Mouse (Mus musculus): ENCODE results near the gene Gm10160.
"Not testable (repeated sequence)": the region's sequence is repeated elsewhere in the genome, so short reads cannot be mapped to it uniquely, and the experiment has no call there.

Gene Gm10160

GRCm38 (mm10) chr7:81858236-81858635, 2.6 kb upstream of the Gm10160 start:
- no peak for DNase-seq (ENCODE audit: low read depth)

DNA sequence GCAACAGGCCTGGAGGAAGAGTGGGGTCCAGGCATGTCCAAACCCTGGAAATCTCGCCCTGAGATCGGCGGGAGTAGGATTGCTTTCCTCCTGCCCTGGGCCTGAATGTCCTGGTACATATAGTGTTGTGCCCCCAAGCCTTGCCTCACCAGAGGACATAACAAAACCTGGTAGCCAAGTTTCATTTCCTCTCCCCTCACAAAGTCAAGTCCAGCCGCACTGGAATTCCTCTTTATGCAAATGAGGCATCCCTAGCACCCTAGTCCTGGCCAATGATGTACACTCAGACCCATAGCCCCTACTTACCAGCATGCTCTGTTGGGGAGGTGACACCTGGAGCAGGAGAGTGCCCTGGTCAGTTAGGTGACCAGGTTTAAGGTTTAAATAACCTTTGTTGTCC, 627 bp upstream of the Gm10160 start:
- DNase-seq (ENCODE audit: low read depth) = no peak

GRCm38 (mm10) chr7:81854568-81855307, 856 bp downstream of the Gm10160 start:
- peak; percentile 69 for DNase-seq (ENCODE audit: low read depth)

GRCm38 (mm10) chr7:81851706-81852105, 3.9 kb downstream of the Gm10160 start:
- DNase-seq (ENCODE audit: low read depth) = no peak

DNA sequence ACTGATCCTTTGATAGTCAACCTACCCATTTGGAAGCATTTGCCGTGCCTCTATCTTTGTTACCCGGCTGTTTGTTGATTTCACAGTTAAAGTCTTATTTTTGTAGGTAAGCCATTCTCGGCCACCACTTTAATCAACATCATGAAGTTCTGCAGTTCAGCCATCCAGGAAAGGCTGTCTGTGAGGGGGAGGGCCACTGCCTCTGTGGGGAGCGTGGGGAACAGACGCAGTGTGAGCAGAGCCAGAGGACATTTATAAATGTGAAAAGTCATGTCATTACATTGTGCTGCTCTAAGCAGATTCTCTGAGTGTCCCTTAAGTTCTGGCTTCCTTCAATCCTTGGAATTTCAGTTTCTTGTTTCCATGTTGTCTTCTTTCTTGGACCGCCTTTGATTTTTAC, 5.4 kb downstream of the Gm10160 start:
- no peak for DNase-seq (ENCODE audit: low read depth)

DNA sequence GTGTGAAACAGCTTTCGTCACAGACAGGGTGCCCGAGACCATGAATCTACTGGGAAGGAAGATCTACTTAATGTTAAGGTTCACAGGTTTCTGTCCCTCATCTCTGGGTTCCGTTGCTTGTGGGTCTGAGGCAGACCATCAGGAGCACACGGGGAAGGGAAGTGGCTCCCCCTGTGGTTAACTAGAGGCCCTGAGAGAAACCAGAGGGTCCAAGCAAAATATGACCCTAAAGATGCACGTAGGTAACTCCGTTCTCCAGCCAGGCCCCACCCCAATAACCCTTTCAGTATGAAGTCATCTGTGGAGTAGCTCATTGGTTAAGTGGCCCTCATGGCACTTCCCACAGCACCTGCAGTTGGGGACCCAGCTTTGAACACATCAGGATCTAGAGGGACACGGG, 6.0 kb downstream of the Gm10160 start:
- no peak for DNase-seq (ENCODE audit: low read depth)

DNA sequence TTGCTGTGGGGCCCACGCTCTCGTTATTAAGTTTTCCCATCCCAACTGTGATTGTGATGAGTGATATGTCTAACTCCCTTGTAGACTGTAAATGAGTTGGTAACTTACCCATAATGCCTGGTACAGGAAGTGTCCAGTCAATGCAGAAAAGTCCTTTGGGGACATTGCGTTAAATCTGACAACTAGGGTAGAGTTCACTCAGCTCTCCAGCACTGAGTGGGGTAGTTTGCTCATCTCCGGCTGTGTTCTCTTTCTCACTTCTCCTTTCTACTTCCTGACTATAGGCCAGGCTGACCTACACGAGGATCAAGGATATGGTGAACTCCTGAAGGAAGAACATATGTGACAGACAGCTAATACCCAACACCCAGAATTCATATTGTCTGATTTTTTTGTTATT, 6.4 kb downstream of the Gm10160 start:
- no peak for DNase-seq (ENCODE audit: low read depth)

DNA sequence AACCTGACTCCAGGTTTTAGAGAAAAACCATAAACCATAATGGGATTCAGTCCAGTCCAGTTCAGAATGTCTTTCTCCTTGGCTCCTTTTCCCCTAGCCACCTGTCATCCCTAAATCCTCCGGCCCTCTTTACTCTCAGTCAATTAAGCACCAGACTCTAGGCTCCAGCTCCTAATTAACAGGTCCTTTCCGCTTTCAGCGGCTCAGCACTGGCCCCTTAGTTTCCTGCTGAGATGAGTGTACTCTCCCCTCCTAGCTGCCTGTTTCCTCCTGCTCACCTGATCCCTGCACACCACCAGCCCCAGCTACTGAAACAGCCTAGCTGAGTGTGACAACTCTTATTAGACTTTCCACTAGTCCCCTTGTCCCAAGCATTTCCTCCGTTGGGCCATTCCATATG, 7.8 kb downstream of the Gm10160 start:
- no peak for DNase-seq (ENCODE audit: low read depth)

DNA sequence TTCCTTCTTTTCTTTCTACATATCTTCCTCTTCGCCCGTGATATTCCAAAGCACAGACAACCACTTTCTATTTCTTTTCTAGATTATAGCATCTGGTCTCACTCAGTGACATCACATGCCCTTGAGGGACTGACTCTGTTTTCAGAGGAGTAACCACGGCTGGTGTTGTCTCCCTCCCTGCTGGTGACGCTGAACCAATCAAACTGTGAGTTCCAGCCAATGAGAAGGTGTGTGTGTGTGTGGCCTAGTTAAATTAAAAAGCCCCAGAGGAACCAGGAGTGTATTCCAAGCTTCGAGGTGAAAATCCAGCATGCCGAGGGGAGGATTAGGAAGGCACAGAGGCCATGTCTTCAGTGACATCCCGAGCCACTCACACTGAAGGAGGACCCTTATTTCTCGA, 8.6 kb downstream of the Gm10160 start:
- DNase-seq (ENCODE audit: low read depth) = no peak

DNA sequence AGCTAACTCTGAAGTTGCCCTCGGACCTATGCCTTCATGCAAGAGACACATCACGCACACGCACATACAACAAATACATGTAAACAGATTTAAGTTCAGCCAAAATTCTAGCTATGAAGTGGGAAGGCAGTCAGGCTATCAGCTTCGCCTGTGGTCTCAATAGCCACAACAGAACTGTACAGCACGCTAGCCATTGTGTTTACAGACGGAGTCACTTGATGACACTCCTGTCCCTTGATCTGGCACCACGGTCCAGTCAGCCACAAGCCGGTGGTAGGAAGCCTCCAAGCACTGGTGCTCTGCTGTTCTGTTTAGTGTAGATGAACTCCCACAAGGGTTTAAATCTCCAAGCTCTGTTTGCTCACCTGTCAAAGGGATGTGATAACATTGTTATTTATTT, 9.6 kb downstream of the Gm10160 start:
- DNase-seq (ENCODE audit: low read depth) = no peak

- no peak for DNase-seq (ENCODE audit: low read depth)
These were observed 10.3 kb downstream of the Gm10160 start for GRCm38 (mm10) chr7:81845313-81845712.

DNA sequence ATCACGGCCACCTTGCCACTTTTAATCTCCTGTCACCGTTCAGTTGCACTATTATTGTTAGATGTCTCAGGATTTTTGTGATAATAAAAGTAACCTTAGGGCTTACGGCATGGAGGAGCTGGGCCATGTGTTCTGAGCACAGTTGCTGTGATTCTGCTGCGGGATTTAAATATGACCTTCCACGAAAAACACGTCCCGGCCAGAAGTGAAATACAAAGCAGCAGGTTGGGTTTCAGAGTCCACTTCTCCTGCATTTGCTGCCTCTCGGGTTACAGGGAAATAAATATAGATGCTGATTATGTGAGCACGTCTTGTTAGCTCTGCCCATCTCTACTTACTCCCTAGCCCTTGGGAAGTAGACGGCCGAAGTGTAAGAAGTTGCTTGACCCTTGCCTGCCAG, 10.8 kb downstream of the Gm10160 start:
- DNase-seq (ENCODE audit: low read depth) = no peak

DNA sequence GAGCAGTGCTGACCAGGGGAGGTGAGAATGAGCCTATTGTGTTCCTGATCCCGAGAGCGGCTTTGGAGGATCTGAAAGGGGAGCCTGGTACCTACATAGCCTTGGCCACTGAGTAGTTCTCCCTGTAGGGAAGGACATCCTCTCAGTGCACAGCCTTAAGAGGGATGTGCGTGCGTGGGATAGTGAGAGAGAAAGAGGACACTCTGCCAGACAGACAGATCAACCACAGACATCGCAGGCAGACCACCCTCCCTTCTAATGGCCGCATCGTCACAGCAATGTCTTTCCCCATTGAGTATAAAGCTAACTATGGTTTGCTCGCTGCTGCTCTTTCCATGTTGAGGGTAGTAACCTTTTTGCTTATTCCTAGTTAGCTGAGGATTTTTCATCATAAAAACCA, 11.7 kb downstream of the Gm10160 start:
- DNase-seq (ENCODE audit: low read depth) = no peak

GRCm38 (mm10) chr7:81842998-81843397, 12.6 kb downstream of the Gm10160 start:
- DNase-seq (ENCODE audit: low read depth) = no peak

GRCm38 (mm10) chr7:81842141-81842540, 13.5 kb downstream of the Gm10160 start:
- DNase-seq (ENCODE audit: low read depth) = no peak

GRCm38 (mm10) chr7:81841439-81841838, 14.2 kb downstream of the Gm10160 start:
- DNase-seq (ENCODE audit: low read depth) = no peak

DNA sequence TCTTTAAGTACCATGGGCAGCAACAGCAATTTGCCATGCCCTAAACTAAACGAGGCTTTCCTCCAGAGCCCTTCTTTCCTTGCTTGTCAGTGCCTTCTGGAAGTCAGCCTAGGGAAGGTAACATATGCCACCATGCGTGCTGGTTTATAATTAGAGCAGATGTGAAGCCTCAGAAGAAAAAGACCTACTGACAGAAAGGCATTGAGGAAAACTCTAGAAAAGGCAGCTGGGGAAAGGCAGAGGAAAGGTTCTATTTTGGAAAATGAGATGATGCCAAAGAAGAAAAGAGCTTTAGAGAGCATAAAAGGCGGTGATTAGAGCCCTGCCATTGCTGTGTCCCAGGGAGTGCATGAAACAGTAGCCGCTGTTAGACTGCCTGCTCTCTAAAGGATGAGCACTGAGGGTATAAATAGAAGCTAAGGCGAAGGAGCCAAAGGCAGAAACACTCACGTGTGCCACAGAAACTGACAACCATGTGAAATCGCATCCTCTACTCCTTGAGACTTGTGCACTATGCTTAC, 14.9 kb downstream of the Gm10160 start:
- DNase-seq (ENCODE audit: low read depth) = no peak

- DNase-seq (ENCODE audit: low read depth) = no peak
These were observed 15.8 kb downstream of the Gm10160 start for GRCm38 (mm10) chr7:81839746-81840145.

- DNase-seq (ENCODE audit: low read depth) = not testable (repeated sequence)
These were observed 17.8 kb downstream of the Gm10160 start for GRCm38 (mm10) chr7:81837771-81838170.

GRCm38 (mm10) chr7:81835430-81835829, 20.2 kb downstream of the Gm10160 start:
- no peak for DNase-seq (ENCODE audit: low read depth)

- DNase-seq (ENCODE audit: low read depth) = no peak
These were observed 20.7 kb downstream of the Gm10160 start for GRCm38 (mm10) chr7:81834847-81835246.

DNA sequence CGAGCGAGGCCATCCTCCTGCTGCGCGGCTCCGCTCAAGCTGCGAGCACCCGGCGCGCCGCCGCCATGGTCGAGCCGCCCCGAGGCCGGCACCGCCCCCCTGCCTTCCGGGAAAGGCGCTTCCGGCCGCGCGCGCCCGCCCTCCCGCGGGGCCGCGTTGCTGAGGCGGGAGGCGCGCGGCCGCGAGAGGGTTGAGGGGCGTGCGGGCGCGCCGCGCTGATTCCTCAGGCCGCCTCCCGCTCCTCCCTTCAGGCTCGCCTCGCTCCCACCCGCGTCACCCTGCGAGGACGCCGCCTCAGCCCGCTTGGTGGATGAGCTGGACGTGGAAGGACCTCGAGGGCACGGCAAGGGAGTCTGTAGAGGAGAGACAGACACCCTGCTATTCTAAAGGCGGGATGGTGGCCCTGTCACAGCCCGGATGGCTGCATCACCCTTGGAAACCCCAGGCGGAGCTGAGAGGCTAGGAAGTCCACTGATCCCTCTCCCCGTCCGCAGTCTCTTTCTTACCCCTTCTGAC, 26.2 kb downstream of the Gm10160 start, which contains the start of gene Btbd1:
Gene Btbd1 (minus strand): TSS at position 53 of the 516 bp plus-strand sequence.
- DNase-seq (ENCODE audit: low read depth) = peak; percentile 84

- DNase-seq (ENCODE audit: low read depth) = peak; percentile 60
These were observed 26.8 kb downstream of the Gm10160 start for GRCm38 (mm10) chr7:81828681-81829378.
